7 mouse cellular contexts compared by ENCODE assay signal in genomic region chr10:71292254-71292653, GRCm38 (mm10). TPM values are rescaled to one million over a fixed set of nuclear protein-coding genes. Genes with fewer than 3 reads are reported as not detected.
DNase-seq lines count a peak whose midpoint lies in the region; TF ChIP-seq lines count a peak whose summit lies in the region.

No protein-coding gene starts in this region.

- no peak overlapping the region; the same call in 1 of the 2 replicates for H3K27ac ChIP-seq in kidney, adult 2 months (ENCODE audit: insufficient read depth, low read depth, low read length)

- WGBS in kidney, adult 2 months = 8% methylated on average over 11 of the region's 11 CpGs

- no peak overlapping the region for H3K4me3 ChIP-seq in kidney, adult 2 months (ENCODE audit: insufficient read depth, low read depth, low read length)

- H3K4me1 ChIP-seq in kidney, adult 2 months (ENCODE audit: control insufficient read depth, insufficient read depth, low read length) = peaks cover 3% of the 10 kb centered on the region; the same call in 1 of the 2 replicates

- no peaks in the 10 kb centered on the region for H3K36me3 ChIP-seq in kidney, adult 2 months (ENCODE audit: control insufficient read depth, insufficient read depth, low read length)

- no peak for TF ChIP-seq CTCF in kidney, adult 2 months (conservative IDR thresholded peaks at IDR 0.05; ENCODE audit: insufficient read depth, insufficient read length, low read depth, low read length)

- H3K27me3 ChIP-seq in kidney, adult 2 months (replicated peaks; ENCODE audit: control insufficient read depth, insufficient read depth, low read length) = no peaks in the 10 kb centered on the region

- intact Hi-C loops in gastrocnemius, postnatal 14 days (cut with DNase I; ENCODE audit: low total_unique reads) = no loop called here
- intact Hi-C loops in left cerebral cortex, postnatal 4 days (cut with DNase I) = no loop called here

- no peak for TF ChIP-seq POLR2A in kidney, adult 2 months (IDR thresholded peaks at IDR 0.05; ENCODE audit: low read depth, low read length)

- peak; percentile 21 for DNase-seq in urinary bladder, postnatal 14 days (ENCODE audit: low spot score)
- no peak for DNase-seq in urinary bladder, adult 18-20 months (ENCODE audit: low spot score in 2 of 2)
- DNase-seq in gastrocnemius, postnatal 14 days = peak; percentile 70
- DNase-seq in lung, postnatal 10 days = peak; percentile 8
- no peak for DNase-seq in right cerebral cortex, postnatal 10 days (ENCODE audit: low spot score in 2 of 2)
- no peak for DNase-seq in kidney, adult 2 months
- no peak for DNase-seq in left cerebral cortex, postnatal 4 days

RNA-seq across cellular contexts. Expression of gene Ube2d1, which starts 7.2 kb away (rescaled TPM):
- total RNA-seq in gastrocnemius, postnatal 14 days (2021) = 100 to 1,000 TPM; 150 to 153 TPM
- 23.8 and 26.7 TPM in 2 replicates for polyA plus RNA-seq in kidney, adult 2 months (2012; rRNA removed)
- total RNA-seq in left cerebral cortex, postnatal 4 days (2021) = 100 to 1,000 TPM; 126 to 141 TPM

RNA-seq across cellular contexts. Expression of gene Cisd1, which starts 52.5 kb away (rescaled TPM):
- 100 to 1,000 TPM; 130 to 134 TPM for total RNA-seq in gastrocnemius, postnatal 14 days (2021)
- 299 and 319 TPM in 2 replicates for polyA plus RNA-seq in kidney, adult 2 months (2012; rRNA removed)
- total RNA-seq in left cerebral cortex, postnatal 4 days (2021) = 100 to 1,000 TPM; 110 TPM

RNA-seq across cellular contexts. Expression of gene Tfam, which starts 54.2 kb away (rescaled TPM):
- total RNA-seq in gastrocnemius, postnatal 14 days (2021) = 10 to 100 TPM; 48.1 to 51.2 TPM
- 9.0 and 12.8 TPM in 2 replicates for polyA plus RNA-seq in kidney, adult 2 months (2012; rRNA removed)
- 10 to 100 TPM; 43.4 to 45.3 TPM for total RNA-seq in left cerebral cortex, postnatal 4 days (2021)

RNA-seq across cellular contexts. Expression of gene Ipmk, which starts 55.3 kb away (rescaled TPM):
- 10 to 100 TPM; 10.8 to 11.8 TPM for total RNA-seq in gastrocnemius, postnatal 14 days (2021)
- 31.1 and 34.6 TPM in 2 replicates for polyA plus RNA-seq in kidney, adult 2 months (2012; rRNA removed)
- total RNA-seq in left cerebral cortex, postnatal 4 days (2021) = 10 to 100 TPM; 42.1 to 42.9 TPM

Comparison
In these comparisons a context has a peak if more than half of its experiments do, and no peak if none do; other contexts are left out.
1. DNase-seq: peak in urinary bladder, postnatal 14 days (single experiment), gastrocnemius, postnatal 14 days (single experiment) and lung, postnatal 10 days (single experiment); none in urinary bladder, adult 18-20 months (0 of 2), right cerebral cortex, postnatal 10 days (0 of 2), kidney, adult 2 months (single experiment) and left cerebral cortex, postnatal 4 days (single experiment).